Mouse (Mus musculus): ENCODE measurements around the gene Foxn3. TPM values are rescaled to one million over a fixed set of nuclear protein-coding genes. Genes with fewer than 3 reads are reported as not detected.

Gene Foxn3
- total RNA-seq, 2 experiments from 2014 or later: 58.2 to 106 TPM

- no peak for ATAC-seq (replicated peaks; ENCODE audit: low FRiP score, poor library complexity, severe bottlenecking)
These were observed 221.6 kb downstream of the Foxn3 start for GRCm38 (mm10) chr12:99341751-99342150.

DNA sequence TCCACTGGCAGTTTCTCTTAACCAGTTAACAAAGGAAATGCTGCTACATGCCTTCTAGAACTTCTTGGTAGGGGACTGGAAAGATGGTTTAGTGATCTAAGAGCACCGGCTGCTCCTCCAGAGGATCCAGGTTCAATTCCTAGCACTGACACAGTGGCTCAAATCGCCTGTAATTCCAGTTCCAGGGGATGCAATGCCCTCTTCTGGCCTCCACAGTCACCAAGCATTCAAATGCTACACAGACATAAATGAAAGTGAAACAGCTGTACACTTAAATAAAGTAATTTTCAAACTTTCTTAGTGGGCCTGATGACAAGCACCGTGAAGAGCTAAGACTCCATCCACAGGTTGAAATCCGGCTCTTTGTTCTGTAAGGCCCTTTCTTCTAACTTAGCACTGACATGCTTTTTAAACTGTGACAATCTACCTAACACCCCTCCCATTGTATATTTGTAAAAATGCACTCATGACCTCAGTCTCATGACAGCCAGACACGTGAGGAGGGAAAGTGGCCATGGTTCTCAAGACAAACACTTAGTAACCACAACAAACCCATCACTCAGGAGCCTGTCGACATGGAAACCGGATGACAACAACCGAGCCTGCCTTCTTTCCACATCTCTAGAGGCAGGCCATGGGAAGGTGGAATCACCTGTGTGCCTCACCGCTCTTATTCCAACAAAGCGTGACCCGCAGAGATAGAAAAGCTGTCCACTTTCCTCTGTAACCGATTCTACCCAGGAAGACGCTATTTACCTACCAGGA lies 222.8 kb downstream of the Foxn3 start:
- no peak for ATAC-seq (replicated peaks; ENCODE audit: low FRiP score, poor library complexity, severe bottlenecking)

DNA sequence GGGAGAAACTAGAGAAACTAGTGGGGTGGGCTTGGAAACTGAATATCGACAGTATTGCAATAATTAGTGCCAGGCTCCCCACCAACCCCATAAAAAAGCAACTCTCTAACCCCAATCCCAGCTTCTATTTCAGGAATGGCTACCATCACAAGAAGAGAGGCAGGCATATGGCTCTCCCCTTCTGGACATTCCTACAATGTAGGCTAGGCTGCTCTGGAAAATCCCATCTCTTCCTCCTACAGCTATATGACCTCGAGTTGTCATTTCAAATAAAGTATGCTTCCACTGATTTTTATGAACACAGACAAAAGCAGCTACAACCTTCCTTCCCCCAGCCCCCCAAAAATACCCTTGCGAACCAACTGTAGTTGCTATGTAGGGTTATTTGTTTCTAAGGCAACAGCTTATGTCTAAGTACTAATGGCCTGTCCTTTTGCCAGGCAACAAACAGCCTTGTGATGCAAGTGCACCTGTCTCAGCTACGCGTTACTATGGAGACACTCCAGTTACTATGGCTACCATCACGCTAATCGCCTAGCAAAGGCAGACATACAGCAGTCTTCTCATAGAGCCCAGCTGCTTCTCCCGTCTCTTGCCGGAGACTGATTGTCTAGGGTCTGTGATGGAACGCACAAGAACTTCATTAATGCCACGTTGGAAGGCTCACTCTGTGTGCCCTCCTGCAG lies 223.6 kb downstream of the Foxn3 start:
- no peak for ATAC-seq (replicated peaks; ENCODE audit: low FRiP score, poor library complexity, severe bottlenecking)

- ATAC-seq (replicated peaks; ENCODE audit: low FRiP score, poor library complexity, severe bottlenecking): no peak
These were observed 224.6 kb downstream of the Foxn3 start for GRCm38 (mm10) chr12:99338754-99339153.

GRCm38 (mm10) chr12:99337171-99337435 lies 226.3 kb downstream of the Foxn3 start:
- ATAC-seq (replicated peaks; ENCODE audit: low FRiP score, poor library complexity, severe bottlenecking): no peak

DNA sequence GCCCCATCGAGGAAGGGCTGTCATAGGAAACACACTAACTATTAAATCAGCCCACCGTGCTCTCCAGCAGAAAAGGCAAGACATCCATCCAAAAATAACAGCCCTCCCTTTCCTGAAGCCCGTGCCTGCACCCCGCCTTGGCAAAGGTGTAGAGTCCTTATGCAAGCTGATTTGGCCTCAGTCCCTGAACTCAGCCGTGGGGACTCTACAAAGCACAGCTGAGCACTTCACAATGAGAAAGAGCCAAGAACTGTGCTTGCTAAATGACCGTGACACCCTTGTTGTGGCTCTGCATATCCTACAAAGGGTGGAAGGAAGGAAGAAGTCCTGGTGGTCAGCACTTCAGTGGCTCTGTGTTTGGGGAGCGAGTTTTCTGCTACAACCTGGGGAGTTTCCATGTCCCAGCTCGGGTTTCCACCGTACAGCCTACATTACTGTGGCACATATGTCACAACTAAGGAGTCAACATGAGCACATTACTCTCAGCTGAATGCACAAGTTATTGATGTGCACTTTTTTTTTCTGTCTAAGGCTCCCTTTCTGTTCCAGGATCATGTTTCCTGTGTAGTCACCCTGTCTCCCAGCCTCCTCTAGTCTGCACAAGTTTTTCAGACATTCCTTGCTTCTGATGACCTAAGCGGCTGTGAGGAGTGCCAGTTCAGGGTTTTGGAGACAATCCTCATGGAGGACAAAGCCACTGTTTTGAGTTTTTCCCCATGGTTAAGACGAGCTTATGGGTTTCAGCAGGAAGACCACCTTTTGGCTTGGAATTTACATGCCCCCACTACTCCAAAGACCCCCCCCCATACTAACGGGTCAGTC lies 226.8 kb downstream of the Foxn3 start:
- ATAC-seq (replicated peaks; ENCODE audit: low FRiP score, poor library complexity, severe bottlenecking): no peak

- ATAC-seq (replicated peaks; ENCODE audit: low FRiP score, poor library complexity, severe bottlenecking): no peak
These were observed 227.8 kb downstream of the Foxn3 start for GRCm38 (mm10) chr12:99335628-99336027.

GRCm38 (mm10) chr12:99334026-99334425 lies 229.4 kb downstream of the Foxn3 start:
- ATAC-seq (replicated peaks; ENCODE audit: low FRiP score, poor library complexity, severe bottlenecking): no peak

DNA sequence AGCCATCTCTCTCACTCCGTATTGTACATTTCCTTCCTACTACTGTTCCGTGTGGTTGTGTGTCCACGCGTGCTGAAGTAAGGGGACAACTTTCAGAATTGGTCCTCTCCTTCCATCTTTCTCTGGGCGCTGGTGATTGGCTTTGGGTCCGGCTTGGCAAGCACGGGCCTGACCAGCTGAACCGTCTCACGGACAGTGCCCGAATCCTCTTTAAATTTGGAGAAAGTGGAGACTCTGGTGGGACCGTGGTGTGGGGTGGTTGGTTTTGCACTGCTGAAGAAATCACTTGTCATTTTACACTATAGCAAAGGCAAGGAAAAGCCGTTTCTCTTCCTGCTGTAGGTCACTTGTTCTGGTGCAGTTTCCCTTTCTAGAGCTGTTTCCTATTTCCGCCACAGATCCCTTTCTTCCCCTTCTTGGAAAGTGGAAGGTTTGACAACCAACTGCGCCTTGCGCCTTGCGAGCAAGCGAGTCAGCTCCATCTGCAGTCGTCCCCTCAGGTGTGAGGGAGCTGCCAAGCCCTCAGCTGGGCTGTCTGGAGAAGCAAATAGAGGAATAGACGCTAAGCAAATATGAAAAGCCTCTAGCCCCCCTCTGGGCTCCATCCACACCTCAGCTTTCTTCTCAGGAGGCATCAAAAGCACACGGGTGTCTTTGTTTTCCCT lies 229.9 kb downstream of the Foxn3 start:
- no peak for ATAC-seq (replicated peaks; ENCODE audit: low FRiP score, poor library complexity, severe bottlenecking)

DNA sequence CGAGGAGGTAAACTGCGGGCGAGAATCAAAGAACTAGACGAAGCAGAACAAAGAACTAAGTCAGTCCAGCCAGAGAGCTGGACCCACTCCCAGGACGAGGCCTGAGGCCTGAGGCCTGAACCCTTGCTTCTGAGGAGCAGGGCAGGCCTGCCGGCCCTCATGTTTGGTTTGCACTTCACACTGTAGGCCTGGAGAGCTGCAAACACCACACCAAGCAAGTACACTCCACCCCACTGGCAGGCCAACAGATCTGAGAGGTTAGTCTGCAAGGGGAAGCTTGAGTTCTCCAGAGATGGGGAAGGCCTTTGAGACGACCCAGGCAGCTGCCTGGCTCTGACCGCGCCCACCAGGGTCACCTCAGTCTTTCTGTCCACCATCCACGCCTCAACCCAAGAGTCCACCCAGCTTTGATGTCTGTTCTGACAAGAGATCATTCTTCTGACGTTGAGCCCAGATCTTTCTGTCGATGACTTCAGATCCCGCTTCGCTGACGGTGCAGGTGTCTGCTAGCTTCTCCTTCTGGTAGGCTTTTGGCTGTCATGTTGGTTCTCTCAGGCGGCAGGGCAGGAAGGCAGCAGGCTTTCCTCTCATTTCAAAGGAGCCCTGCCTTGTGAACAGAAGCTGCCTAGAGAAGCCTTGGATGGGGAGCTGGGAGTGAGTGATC lies 231.1 kb downstream of the Foxn3 start:
- 0 out of 2 replicates have a peak, but pooled peaks have one; percentile 33 for ATAC-seq (replicated peaks; ENCODE audit: low FRiP score, poor library complexity, severe bottlenecking)

DNA sequence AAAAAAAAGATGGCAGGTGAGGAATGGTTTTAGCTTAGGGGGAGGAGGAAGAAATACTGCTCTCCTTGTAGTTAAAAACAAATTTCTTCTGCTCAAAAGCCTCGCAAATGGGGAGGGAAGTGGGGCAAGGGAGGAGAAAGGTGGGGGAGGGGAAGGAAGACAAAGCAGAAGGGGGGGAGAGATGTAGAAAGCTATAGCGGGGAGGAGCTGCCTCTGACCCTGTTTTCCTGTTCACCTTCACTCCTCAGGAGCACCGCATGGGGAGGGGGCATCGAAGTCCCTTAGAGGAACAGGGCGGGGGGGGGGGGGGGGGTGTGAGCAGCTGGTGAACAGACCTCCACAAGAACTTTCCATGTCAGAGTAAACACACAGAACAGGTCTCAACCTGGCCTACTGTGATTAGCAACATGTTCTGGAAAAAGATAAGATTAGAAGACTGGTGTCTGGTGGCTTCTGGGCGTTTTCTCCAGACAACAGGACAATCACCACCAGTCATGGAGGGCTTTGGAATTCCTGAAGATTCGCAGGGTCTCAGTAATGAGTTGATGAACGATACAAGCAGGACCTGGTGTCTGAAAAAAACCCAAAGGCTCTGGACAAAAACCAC lies 231.9 kb downstream of the Foxn3 start:
- peak; percentile 79 for ATAC-seq (replicated peaks; ENCODE audit: low FRiP score, poor library complexity, severe bottlenecking)

DNA sequence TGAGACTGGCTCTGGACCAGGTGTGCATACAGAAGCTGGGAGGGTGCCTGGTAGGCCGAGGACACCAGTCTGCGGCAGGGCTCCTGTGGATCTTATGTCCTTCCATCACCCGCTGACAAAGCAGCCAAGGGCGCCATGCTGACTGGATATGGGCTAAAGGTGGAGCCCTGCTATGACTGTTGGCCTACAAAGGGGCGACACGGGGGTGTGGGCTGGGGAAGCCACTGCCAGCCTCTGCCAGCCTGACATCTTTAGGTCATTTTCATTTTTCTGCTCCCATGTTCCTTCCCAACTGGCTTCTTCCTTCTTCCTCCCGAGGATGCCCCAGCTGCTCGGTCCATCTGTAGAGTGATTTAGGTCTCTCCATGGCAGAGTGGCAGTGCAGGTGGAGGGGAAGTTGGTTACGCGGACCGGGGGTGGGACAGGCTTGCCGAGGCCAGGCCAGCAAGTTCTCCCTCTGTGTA lies 232.5 kb downstream of the Foxn3 start:
- ATAC-seq (replicated peaks; ENCODE audit: low FRiP score, poor library complexity, severe bottlenecking): no peak

DNA sequence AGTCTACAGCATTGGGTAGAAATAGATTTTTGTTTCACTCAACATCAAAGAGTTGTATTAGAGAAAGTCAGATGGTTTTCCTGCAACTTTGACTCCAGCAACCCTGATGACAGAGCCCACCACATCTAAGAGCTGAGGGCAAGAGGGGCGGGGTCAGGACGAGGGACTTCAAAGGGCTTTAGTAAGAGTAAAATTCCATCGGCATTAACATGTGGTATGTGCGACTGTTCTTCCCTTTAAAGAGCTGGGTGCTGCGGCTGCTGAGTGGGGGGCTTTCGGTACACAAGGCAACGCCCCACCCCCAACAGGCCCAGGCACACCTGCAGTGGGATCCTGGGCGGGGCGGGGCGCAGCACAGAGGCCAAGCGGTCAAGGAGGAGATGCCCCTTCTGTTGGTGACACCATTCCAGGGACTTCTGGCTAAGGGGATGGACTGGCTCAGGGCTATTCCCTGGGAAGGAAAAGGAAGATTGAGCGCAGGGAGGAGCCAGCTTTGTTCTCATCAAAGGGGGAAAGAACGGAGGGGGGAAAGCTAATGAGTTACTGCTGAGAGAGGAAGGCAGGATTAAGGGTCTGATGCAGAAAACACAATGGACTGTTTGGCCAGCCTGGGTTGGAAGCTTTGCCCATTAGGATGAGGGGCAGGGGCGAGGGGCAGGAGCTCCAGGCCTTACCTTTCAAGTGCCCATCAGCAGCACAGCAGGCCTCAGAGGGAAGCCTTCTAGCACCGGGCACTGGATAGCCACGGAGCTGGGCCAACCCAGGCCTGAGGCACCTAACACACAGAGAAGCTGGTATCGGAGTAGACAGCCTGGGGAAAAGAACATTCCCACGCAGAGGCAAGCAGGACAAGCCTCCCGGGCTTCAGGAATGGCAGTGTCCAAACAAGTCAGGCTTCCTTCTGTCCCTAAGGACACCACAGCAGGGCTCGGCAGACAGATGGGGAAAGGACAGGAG lies 233.8 kb downstream of the Foxn3 start:
- no peak for ATAC-seq (replicated peaks; ENCODE audit: low FRiP score, poor library complexity, severe bottlenecking)

- no peak for ATAC-seq (replicated peaks; ENCODE audit: low FRiP score, poor library complexity, severe bottlenecking)
These were observed 237.2 kb downstream of the Foxn3 start for GRCm38 (mm10) chr12:99326157-99326556.

GRCm38 (mm10) chr12:99321633-99322431 lies 241.6 kb downstream of the Foxn3 start:
- ATAC-seq (replicated peaks; ENCODE audit: low FRiP score, poor library complexity, severe bottlenecking): peak; percentile 72

DNA sequence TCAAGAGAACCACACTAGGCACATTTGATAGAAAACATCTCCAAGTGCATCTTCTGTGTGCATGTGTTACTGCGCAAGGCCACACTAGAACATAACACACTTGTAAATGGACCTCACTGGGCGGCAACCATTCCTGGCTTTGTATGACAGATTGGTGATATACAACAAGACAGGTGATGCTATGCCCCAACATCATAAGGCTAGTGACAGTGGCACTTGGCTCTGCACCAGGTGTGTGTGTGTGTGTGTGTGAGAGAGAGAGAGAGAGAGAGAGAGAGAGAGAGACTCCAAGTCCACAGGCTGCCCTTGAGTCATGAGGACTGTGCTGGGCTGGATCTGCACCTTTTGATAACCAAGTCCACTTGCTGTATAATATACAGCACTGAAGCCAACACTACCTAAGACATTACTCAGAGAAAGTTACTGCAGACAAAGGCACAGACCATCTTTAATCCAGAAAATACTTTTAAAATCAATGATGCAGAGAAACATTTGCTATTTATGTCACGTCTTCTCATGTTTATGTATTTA lies 242.4 kb downstream of the Foxn3 start:
- peak; percentile 56 for ATAC-seq (replicated peaks; ENCODE audit: low FRiP score, poor library complexity, severe bottlenecking)

- no peak for ATAC-seq (replicated peaks; ENCODE audit: low FRiP score, poor library complexity, severe bottlenecking)
These were observed 243.5 kb downstream of the Foxn3 start for GRCm38 (mm10) chr12:99319896-99320295.
